Mouse (Mus musculus) liver, postnatal 0 days (tissue): ENCODE measurements around the gene Ptpn4. TPM values are rescaled to one million over a fixed set of nuclear protein-coding genes. Genes with fewer than 3 reads are reported as not detected.

Source experiments
- ATAC-seq: fragments of 200-750 bp; cut with Nextera tagmentation; 2 replicates; pipeline ENCODE4 v1.8.0; 2017; ENCODE audit warnings: mild to moderate bottlenecking, moderate library complexity
- DNase-seq: peaks from one replicate; pipeline ENCODE4 v3.0.0-alpha.2; 2016
- H3K27ac ChIP-seq: fragments of 300-500 bp; sonication (generic); 2 replicates; pipeline ENCODE4 v1.5.1; 2014; ENCODE audit warnings: antibody characterized with exemption, moderate library complexity, mild to moderate bottlenecking, low read depth
- H3K27me3 ChIP-seq: fragments of 300-500 bp; sonication (generic); 2 replicates; pipeline ENCODE4 v1.6.1; 2014; ENCODE audit warnings: low read length, control low read depth, mixed read lengths; ENCODE audit not compliant: insufficient read depth
- H3K36me3 ChIP-seq: fragments of 300-500 bp; sonication (generic); replicated peaks from 2 replicates; pipeline ENCODE4 v1.6.1; 2014; ENCODE audit warnings: mild to moderate bottlenecking, control low read depth, low read length, moderate library complexity, mixed read lengths; ENCODE audit not compliant: insufficient read depth
- H3K4me1 ChIP-seq: fragments of 300-500 bp; sonication (generic); 2 replicates; pipeline ENCODE4 v1.6.1; 2014; ENCODE audit warnings: antibody characterized with exemption, mild to moderate bottlenecking, control low read depth; ENCODE audit not compliant: insufficient read depth
- H3K4me2 ChIP-seq: fragments of 300-500 bp; sonication (generic); 2 replicates; pipeline ENCODE4 v1.6.1; 2014; ENCODE audit warnings: low read depth, mild to moderate bottlenecking, low read length, moderate library complexity, mixed read lengths
- H3K4me3 ChIP-seq: fragments of 300-500 bp; sonication (generic); 2 replicates; pipeline ENCODE4 v1.5.1; 2014; ENCODE audit warnings: low read depth, low read length
- H3K9ac ChIP-seq: fragments of 300-500 bp; sonication (generic); replicated peaks from 2 replicates; pipeline ENCODE4 v1.6.1; 2014; ENCODE audit warnings: mild to moderate bottlenecking, moderate library complexity
- H3K9me3 ChIP-seq: fragments of 300-500 bp; sonication (generic); 2 replicates; pipeline ENCODE4 v1.6.1; 2016; ENCODE audit warnings: mild to moderate bottlenecking, control low read depth, low read length, mixed read lengths
- CTCF ChIP-seq: sonication (generic); IDR thresholded peaks from 2 replicates; pipeline ENCODE4 v1.5.1; 2016; ENCODE audit warnings: antibody characterized with exemption, low read depth
- EP300 ChIP-seq: IDR thresholded peaks from 2 replicates; pipeline ENCODE4 v1.6.1; 2016; ENCODE audit warnings: antibody characterized with exemption, low read depth, mild to moderate bottlenecking
- WGBS: fragments of 180-500 bp; shearing (Covaris S2); extraction: QIAGEN DNeasy Blood & Tissue Kit; methylation state at CpG from one replicate; pipeline ENCODE4 v1.1.7; 2014; ENCODE audit not compliant: insufficient replicate concordance; 5-methylcytosine and 5-hydroxymethylcytosine counted together
- polyA plus RNA-seq: library from polyadenylated mRNA; unstranded; fragments of >200 nt; fragmentation: Nextera tagmentation; extraction: Ambion mirVana; gene quantifications from 2 replicates; pipeline ENCODE4 v1.2.1, GENCODE M21; 2015

Gene Ptpn4
- polyA plus RNA-seq, 1 experiment from 2014 or later, result 1.7 TPM

DNA sequence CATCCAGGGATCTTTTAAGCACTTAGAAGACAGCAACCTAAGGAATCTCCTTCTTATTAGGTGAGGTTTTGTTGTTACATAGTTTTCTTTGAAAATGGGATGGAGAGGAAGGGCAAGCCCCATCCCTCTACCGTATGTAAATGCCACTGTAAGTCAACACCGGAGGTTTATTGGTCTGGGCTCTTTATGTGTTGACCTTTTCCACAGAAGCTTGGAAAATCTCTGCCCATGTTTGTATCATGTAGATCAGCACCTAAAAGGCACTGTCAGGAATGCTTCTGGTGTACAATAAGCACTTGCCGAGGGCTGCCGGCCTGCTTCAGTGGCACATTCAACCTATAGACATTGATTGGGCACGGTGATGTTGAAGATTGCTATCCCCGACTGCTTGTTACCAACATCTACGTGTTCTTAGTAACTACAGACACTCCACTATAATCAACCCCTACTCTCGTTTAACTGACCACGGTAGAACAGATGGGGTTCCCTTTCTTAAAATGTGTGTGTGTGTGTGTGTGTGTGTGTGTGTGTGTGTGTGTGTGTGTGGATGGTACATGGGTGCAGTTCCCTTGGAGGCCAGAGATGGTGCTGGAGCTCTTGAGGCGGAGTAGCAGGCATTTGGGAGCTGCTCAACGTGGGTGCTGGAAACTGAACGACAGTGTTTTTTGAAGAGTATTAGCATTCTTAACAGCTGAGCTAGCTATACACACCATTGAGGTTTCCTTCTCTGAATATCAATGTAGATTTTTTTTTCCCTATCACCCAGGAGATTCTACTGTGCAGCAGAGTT, 11.9 kb upstream of the Ptpn4 start:
- no peak overlapping the region for H3K9ac ChIP-seq
- no peaks in the 10 kb centered on the region for H3K27me3 ChIP-seq

DNA sequence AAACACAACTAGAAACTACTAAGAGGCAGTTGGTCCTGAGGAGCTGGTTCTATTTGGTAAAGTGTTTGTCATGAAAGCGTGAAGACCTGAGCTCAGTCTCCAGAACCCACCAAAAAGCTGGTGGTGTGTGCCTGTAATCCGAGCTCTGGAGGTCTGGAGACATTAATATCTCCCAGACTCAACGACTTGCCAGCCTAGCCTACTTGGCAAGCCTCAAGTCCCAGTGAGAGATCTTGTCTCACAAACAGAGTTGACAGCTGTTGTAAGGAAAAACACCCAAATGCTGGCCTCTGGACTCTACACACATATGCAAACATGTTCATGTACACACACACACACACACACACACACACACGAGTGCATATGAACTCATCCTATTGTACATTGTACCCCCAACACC, 7.9 kb upstream of the Ptpn4 start:
- ATAC-seq (no peak), DNase-seq (no peak)
- no peaks in the 10 kb centered on the region for H3K36me3 ChIP-seq
- no peak overlapping the region for H3K4me2 ChIP-seq
- no peaks in the 10 kb centered on the region for H3K4me1 ChIP-seq
- no peak overlapping the region for H3K27ac ChIP-seq
- no peak overlapping the region for H3K4me3 ChIP-seq
- TF ChIP-seq EP300 (no peak), CTCF (no peak)
- 62% methylated on average over 4 of the region's 4 CpGs for WGBS
- no peaks in the 10 kb centered on the region for H3K27me3 ChIP-seq
- no peaks in the 10 kb centered on the region for H3K9me3 ChIP-seq
- no peak overlapping the region for H3K9ac ChIP-seq

More for the DNA sequence above, 11.9 kb upstream of the Ptpn4 start:
- no peak for DNase-seq
- Histone ChIP-seq H3K36me3 (no peaks in the 10 kb centered on the region), H3K4me1 (no peaks in the 10 kb centered on the region), H3K4me3 (no peak overlapping the region), H3K9me3 (no peaks in the 10 kb centered on the region), H3K27ac (no peak overlapping the region), H3K4me2 (no peak overlapping the region)
- TF ChIP-seq EP300 (no peak), CTCF (no peak)
- no peak for ATAC-seq
- WGBS, result 86% methylated on average over 12 of the region's 12 CpGs

DNA sequence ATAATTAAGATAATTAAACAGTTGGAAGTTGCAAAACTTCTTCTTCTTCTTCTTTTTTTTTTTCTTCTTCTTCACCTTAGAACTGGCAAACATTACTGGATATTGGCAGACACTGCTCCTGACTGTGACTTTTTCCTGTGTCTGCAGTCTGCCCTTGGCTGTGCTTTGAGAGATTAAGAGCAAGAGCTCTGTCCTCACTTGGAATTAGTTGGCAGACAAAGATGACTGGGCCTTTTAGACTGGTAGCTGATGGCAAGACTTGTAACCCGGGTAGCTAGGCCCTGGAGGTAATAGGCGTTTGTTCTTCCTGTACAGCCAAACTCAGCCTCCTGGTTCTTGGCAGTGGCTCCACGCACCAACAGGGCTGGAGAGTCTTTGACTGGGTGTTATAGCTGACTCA, 5.7 kb upstream of the Ptpn4 start:
- no peak for ATAC-seq
- WGBS, result 73% methylated on average over 3 of the region's 3 CpGs
- H3K4me2 ChIP-seq, result no peak overlapping the region

DNA sequence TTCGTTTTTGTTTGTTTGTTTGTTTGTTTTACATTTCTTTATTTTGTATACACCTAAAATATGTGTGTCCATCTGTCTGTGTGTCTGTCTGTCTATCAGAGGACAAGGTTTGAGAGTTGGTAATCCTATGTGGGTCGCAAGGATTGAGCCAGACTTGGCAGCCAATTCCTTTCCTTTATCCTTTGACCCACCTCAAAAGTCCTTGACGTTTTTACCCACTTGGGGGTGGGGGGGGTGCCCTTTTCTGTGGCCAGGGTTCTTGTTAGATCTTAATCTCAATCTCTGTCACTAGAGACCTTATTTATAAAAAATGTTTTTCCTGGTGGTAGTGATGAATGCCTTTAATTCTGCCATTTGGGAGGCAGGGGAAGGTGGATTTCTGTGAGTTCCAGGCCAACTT, 828 bp upstream of the Ptpn4 start:
- Histone ChIP-seq H3K27ac (no peak overlapping the region), H3K4me3 (no peak overlapping the region), H3K9ac (no peak overlapping the region), H3K4me1 (0 out of 2 replicates have a peak, but pooled peaks cover 3% of the 10 kb centered on the region), H3K27me3 (no peaks in the 10 kb centered on the region), H3K9me3 (no peaks in the 10 kb centered on the region), H3K4me2 (no peak overlapping the region), H3K36me3 (no peaks in the 10 kb centered on the region)
- ATAC-seq (no peak), DNase-seq (no peak)
- 33% methylated on average over 3 of the region's 3 CpGs for WGBS
- TF ChIP-seq CTCF (no peak), EP300 (no peak)

More for the DNA sequence above, 5.7 kb upstream of the Ptpn4 start:
- Histone ChIP-seq H3K36me3 (no peaks in the 10 kb centered on the region), H3K9ac (no peak overlapping the region), H3K4me1 (no peaks in the 10 kb centered on the region), H3K27ac (no peak overlapping the region), H3K27me3 (no peaks in the 10 kb centered on the region), H3K9me3 (no peaks in the 10 kb centered on the region), H3K4me3 (no peak overlapping the region)
- TF ChIP-seq CTCF, result no peak
- no peak for TF ChIP-seq EP300
- no peak for DNase-seq

DNA sequence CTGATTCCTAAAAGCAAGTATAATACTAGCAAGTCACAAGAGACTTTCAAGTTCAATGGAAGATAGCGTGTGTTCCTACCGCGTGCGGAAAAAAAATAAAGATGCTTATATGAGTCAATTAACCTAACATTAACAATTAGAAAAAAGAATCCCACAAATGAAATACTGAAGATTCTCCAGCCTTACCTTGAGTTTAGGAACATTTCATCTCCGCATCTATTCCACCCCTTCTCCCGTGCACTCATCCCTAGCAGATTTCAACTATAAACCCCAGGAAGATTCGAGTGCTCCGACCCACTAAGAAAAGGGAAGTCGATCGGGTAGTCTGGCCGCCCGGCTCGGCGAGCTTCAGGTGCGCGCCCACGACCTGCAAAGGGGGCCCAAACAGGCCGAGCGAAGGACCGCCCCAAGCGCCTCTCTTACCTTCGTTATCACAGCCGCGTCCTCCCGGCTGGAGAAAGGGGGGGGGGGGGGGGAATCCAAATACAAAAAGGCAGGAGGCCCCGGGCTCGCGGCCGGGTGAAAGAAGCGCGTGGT, 866 bp downstream of the Ptpn4 start:
- under 1% methylated on average over 29 of the region's 31 CpGs for WGBS
- TF ChIP-seq EP300, result no peak
- TF ChIP-seq CTCF, result no peak
- Histone ChIP-seq H3K9me3 (no peaks in the 10 kb centered on the region), H3K36me3 (no peaks in the 10 kb centered on the region), H3K4me2 (peak overlapping the region; percentile 85), H3K27ac (peak overlapping the region; percentile 80), H3K4me3 (peak overlapping the region; percentile 82), H3K4me1 (0 out of 2 replicates have a peak, but pooled peaks cover 3% of the 10 kb centered on the region), H3K27me3 (no peaks in the 10 kb centered on the region), H3K9ac (peak overlapping the region; percentile 74)
- DNase-seq (peak; percentile 64), ATAC-seq (no peak)

DNA sequence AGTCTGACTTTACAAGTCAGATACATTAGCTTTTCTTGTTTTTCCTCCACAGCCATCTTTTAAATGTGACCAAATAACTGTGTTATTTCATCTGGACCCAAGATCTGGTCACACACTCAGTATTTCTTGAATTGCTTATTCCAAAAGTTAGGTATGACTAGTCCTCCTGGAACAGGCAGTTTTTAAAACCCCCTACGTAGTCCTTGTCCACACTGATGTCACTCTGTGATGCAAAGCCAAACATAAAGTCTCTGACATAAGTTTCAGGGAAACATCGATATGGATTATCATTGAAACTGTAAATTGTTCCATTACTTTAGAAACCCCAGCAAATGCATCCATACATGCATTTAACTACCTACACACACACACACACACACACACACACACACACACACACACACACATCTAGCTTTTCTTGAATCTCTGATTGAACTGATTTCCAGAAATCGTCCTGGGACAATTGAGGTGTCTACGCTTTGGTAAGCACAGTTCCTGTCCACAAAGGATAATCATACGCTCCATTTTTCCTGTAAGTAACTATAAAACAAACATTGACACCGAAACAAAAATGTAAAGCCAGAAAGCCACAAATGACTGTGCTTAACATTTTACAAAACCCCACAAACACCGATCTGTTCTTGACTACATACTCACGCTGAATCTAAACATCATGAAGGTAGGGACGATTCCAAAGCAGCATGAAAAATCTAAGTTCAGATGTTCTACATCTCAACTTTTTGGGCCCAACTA, 1.5 kb downstream of the Ptpn4 start:
- no peak for DNase-seq
- Histone ChIP-seq H3K4me1 (0 out of 2 replicates have a peak, but pooled peaks cover 3% of the 10 kb centered on the region), H3K4me2 (peak overlapping the region; percentile 85), H3K9me3 (no peaks in the 10 kb centered on the region), H3K27ac (no peak overlapping the region; the same call in 1 of the 2 replicates), H3K4me3 (peak overlapping the region; percentile 82), H3K9ac (peak overlapping the region; percentile 74), H3K27me3 (no peaks in the 10 kb centered on the region), H3K36me3 (no peaks in the 10 kb centered on the region)
- no peak for ATAC-seq
- no peak for TF ChIP-seq EP300
- TF ChIP-seq CTCF, result no peak
- 15% methylated on average over 9 of the region's 9 CpGs for WGBS
